Mouse (Mus musculus) monocyte, adult 2 months (primary cell): Measurements from ENCODE around the gene 4930415O20Rik.
A peak's percentile ranks its signal among the peaks of the same experiment; 100 is the strongest.

Experiments
- DNase-seq, 2 experiments: peaks; one replicate each; pipeline ENCODE4 v3.0.0; 2022; ENCODE audit warnings: low spot score in 2 of 2, low read depth in 1 of 2

Gene 4930415O20Rik

DNA sequence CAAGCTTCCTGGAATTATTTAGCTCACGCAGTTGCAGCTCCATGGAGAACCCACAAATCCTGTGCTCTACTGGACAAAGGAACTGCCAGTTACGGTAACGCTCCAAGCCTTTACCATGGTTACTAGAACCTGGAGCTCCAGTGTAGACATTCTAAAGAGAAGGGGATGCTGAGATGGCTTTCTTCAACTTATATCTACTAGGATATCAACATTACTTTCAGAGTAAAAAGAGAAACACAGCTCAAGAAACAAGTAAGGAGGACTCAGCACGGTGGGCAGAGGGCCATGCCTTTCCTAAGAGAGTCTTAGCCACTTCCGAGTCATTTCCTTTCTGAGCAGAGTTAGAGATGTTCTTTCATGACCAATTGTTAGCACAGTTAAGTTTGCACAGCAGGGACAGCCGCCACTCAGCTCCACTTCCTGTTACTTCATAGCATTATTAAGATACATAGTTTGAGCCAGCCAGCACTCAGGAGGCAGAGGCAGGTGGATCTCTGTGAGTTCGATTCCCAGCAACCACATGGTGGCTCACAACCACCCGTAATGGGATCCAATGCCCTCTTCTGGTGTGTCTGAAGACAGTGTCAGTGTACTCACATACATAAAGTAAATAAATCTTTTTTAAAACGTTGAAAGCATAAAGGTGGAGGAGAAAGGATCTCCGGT lies at the start of gene 4930415O20Rik, which contains the start of gene Ccnt1:
Gene 4930415O20Rik, plus strand, starts transcription at position 132 of the 666 bp plus-strand sequence.
Gene Ccnt1, minus strand, starts transcription at position 51 of the 666 bp plus-strand sequence.
- no peak for DNase-seq

DNA sequence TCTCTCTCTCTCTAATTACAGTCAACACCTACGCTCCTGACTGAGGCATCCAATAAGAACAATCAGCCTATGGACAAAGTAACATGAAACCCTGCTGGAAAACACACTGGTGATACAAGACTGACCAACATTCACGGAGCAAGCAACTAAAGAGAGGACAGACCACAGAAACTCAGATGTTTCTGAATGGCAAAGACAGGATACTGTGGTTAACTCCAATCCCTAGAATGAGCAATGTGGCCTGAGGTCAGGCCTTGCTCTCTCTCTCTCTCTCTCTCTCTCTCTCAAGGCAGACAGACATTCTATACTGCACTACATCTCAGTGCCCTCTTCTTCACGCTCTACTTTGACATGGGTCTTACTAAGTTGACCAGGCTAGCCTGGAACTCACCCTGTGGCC lies 49.6 kb upstream of the 4930415O20Rik start:
- no peak for DNase-seq

DNA sequence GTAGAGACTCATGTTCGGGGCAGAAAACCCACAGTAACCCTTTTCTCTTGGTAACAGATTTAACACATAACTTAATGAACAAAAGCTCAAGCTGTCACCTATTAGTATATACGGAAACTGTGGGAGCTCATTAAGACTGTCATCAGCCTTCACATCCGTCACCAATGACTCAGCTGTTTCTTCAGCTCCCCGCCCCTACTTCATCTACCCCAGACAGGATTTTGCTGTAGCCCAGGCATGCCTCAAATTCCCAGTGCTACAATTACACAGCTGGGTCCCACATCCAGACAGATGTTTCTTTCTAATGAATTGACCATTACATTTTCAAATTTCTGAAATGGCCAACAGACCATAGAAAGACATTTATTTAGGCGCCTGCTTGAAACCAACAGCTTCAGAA lies 44.7 kb upstream of the 4930415O20Rik start:
- no peak for DNase-seq

DNA sequence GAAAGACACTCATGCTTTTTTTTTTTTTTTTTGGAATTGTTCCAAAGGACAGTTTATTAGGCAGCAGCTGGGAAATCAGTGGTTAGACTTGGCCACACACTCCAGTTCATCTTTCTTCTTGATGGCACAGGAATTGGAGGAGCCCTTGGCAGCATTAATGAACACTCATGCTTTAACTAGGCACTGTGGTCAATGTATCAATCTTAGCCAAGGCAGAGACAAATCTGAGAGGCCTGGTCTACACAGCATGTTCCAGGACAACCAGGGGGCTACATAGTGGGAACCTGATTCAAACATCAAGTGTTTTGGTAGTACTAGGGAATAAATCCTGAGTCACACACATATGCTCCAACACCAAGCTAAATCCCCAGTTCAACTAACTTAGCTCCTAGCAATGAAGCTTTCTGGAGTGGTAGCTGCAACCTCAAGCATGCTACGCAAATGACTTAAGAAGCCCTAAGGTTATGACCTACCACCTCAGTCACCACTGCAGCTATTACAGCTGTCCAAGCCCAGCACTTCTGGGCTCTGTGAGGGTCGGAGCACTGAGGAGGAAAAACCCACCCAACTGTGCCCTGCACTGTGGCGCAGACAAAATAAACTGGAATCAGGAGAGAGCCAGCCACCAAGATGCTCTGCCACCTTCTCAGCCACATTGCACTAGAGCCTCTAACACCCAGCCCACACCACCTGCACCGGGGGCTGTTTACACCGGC lies 43.6 kb upstream of the 4930415O20Rik start:
- no peak for DNase-seq

DNA sequence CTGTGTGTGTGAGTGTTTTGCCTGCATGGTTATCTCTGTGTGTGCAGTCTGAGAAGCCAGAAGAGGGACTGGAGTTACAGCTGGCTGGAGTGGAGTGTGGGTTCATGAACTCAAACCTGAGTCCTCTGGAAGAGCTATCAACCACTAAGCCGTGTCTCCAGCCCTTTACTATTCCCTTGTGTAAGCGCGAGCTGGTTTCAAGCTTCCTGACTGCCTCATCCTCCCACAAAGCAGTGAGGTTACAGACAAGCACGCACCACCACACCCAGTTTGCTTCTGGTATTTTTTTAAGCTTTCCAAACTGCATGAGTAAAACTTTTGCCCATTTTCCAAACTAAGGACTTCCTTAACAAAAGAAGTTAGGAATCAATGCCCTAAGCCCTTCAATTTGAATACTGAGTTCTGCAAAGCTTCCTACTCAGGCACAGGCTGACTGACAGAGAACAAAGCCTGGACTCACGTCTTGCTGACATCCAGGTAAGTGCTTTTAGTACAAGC lies 42.7 kb upstream of the 4930415O20Rik start:
- DNase-seq, result no peak

DNA sequence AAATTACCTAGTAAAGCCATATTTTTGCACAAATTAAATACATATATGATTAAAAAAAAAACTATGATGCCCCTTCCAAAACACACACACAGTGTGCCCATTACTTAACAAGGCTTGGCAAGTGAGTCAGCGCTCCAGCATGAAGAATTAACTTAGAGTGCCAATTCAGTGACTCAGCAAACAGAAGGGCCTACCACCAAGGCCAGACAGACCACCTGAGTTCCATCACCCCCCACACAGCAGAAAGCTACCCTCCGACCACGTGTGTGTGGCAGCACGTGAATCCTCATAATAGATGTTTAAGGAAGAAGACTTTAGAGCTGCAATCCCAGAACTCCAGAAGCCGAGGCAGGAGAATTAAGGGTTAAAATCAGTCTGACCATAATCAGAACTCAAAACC lies 38.5 kb upstream of the 4930415O20Rik start:
- DNase-seq, result no peak

DNA sequence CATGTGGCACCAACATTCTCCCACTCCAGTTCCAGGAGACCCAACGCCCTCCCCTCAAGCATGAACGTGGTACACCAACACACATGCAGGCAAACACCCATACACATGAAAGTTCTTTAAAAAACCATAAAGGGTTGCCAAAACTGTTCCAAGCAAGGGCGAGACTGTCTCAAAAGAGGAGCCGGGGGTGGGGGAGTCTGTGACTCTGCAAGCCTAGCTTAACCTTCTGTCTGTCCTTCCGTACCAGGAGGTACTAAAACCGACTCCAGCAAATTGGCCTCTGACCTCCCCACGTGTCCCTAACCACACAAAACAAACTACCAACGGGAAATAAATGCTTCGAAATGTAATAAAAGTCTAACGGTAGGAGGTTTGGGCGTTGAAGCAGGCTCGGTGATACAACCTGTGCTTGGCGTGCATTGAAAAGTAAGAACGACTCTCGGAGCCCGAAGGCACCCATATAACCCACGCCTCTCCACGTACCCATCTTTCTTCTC lies 37.7 kb upstream of the 4930415O20Rik start:
- no peak for DNase-seq

DNA sequence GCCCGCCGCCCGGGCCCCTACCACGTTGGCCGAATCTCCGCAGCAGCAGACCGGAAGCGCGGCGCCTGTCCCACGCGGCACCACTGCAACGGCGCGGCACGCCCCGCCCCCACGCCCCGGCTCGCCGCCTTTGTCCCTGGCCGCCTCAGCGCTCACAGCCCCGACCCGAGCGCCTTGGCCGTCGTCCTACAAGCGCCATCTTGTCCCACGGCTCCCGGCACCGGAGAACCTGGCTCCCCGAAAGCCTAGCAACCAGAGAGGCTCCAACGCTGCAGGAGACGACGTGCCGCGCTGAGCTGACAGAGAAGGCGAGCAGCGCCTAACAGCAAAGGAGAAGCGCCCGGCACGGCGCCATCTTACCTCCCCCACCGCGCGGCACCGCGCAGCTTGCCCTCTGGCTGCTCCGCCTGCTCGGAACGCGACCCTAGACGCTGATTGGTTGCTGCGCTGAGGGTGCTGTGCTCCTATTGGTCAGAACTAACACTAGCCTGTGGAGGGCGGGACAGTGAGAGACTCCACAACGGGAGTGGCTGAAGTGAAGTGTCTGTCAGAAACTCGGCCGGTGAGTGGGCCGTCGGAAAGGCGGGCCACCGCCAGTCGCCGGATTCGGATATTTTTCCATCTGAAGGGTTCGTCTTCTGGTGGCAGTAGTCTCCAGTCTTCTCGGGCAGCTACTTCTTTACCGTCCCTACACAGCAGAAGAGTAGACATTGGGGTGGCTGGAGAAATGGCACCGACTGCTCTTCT lies 36.8 kb upstream of the 4930415O20Rik start, which contains the start of gene Kansl2:
Gene Kansl2, minus strand, starts transcription at position 384 of the 747 bp plus-strand sequence.
- peak; percentile 94 to 96 for DNase-seq

DNA sequence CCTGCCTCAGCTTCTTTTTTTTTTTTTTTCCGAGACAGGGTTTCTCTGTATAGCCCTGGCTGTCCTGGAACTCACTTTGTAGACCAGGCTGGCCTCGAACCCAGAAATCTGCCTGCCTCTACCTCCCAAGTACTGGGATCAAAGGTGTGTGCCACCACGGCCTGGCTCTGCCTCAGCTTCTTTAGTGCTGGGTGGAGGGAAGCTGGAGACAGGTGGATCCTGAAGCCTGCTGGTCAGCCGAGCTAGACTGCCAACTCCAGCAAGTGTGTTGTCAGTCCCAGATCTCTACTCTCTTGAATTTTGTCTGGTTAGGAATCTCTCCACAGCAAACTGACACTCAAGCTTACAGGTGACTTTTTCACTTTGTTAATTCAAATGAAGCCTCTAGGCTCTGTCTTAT lies 34.9 kb upstream of the 4930415O20Rik start:
- no peak for DNase-seq

DNA sequence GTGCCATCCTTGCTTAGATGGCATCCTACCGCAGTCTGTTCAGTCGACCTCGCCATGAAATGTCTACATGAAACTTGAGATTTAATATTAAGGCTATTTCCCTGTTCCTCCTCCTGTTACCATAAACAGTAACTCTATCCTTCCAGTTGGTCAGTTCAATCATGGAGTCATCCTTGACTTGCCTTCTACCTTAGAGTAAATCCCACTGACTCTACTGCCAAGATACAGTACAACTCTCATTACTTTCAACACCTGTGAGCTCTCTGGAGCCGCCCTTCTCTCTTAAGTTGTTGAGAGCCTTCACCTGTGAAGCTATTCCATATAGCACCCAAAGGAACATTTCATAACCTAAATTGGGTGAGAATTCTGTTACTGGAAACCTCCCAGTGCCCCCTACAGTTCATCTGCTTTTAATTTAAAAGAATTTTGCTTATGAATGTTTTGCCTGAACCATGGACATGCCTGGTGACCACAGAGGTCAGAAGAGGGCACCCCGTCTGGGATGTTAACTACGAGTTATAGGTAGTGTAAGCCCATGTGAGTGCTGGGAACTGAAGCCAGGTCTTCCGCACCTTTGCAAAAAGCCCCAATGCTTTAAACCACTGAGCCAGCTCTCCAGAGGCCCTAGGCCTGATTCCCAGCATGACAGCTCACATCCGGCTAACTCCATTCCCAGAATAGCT lies 33.8 kb upstream of the 4930415O20Rik start:
- no peak for DNase-seq

DNA sequence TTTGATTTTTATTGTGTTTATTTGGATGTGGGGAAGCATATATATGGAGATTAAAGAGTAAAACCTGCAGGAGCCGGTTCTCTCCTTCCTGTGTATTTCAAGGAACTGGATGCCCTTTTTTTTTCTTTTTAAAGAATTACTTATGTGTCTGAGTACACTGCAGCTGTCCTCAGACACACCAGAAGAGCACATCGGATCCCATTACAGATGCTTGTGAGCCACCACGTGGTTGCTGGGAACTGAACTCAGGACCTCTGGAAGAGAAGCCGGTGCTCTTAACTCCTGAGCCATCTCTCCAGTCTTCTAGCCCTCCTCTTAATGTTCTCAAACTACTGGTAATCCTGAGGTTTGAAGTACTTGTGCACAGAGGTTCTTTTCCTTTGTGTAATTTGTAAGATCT lies 32.9 kb upstream of the 4930415O20Rik start:
- no peak for DNase-seq

DNA sequence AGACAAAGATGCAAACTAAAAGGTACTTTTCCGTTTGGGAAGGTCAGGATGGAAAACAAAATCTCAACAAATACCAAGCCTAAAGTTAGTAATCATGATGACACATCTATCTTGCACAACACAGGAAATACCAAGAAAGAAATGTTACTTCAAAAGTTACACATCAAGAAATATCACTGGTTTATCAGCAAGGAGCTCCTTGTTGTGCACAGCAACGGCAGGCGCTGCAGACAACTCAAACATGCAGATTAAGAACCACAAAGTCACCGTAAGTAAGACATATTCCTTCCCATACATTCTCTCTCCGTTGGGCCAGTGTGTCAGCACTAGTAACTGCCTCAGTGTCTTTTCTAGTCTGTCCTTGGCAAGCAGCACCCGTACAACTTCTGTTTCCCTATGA lies 29.7 kb upstream of the 4930415O20Rik start:
- DNase-seq, result no peak

DNA sequence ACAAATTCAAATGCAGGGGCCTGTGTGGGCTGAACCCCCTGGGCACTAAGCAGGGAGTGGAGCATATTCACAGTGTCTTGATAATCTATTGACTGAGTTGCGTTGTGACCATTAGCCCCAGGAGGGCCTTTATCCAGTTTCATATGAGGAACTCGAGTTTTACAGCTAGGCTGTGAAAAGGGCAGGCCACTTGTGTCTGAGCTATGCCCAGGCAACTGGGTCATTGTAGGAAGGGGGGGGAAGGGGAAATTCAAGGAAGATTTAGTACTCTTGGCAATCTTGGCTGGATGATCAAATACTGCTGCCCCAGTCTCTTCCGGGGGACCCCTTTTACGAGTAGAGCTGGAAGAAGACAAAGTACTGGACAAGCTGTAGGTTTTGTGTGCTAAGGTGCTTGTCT lies 27.5 kb upstream of the 4930415O20Rik start:
- no peak for DNase-seq

DNA sequence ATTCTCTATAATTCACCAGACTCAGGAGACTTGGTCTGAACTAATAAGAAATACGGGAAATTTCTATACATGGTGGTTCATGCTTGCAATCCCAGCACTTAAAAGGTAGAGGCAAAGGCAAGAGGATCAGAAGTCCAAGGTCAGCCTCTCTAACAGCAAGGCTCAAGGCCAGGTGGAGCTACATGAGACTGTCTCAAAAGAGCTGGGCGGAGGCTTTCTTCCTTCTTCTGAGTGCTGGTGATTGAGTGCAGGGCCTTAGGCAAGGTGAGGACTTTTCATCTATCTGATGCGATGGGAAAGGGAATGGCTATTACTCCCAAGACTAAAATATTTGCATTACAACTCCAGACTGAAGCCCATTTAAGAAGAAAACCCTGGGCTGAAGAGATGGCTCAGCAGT lies 25.7 kb upstream of the 4930415O20Rik start:
- no peak for DNase-seq

DNA sequence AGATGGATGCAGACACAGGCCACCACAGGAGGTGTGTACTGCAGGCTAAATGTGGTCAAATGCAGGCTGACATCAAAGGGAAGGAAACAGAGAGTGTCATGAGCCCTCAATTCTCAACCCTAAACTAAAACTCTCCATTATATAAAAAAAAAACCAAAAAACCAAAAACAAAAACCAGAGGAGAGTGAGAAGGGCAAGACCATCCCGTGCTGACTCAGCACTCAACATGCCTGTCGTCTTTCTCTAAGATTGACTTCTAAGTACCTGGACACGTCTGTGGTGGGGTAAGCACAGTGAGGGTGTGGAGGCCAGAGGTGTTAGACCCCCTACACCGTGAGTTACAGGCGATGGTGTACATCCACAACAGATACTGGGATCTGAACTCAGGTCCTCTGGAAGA lies 24.0 kb upstream of the 4930415O20Rik start:
- no peak for DNase-seq

DNA sequence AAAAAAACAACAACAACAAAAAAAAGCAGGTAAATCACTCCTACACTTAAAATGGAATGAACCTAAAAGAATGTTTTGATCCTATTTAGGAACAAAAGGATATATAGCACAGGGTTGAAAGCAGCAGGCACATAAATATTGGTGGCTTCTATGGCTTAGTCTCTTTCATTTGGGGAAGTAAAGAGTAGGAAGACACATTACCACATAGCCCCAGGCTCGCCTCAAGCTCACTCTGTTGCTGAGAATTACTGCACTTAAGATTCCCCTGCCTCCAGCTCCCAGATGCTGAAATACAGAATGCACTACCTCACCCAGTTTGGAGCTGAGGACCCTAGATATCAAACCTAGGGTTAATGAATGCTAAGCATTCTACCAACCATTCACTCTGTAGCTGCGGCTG lies 18.0 kb upstream of the 4930415O20Rik start:
- DNase-seq, result no peak

DNA sequence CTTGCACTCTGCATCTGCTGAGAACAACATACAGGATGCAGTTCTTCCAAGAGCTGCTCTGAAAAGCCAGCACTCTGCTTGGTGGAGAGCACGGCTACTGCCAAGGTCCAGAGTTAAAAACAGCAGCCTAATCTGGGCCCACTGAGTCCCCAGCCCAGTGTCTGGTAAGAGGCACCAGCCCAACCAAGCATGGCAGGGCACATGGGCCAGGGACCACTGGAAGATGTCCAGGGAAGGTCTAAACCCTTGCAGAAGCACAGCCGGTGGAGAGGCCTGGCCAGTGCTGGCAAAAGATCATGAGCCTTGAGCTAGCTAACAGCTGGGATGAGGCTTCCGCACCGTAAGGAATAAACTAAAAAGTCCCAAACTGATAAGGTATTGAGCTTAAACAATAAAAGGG lies 14.9 kb upstream of the 4930415O20Rik start:
- no peak for DNase-seq

DNA sequence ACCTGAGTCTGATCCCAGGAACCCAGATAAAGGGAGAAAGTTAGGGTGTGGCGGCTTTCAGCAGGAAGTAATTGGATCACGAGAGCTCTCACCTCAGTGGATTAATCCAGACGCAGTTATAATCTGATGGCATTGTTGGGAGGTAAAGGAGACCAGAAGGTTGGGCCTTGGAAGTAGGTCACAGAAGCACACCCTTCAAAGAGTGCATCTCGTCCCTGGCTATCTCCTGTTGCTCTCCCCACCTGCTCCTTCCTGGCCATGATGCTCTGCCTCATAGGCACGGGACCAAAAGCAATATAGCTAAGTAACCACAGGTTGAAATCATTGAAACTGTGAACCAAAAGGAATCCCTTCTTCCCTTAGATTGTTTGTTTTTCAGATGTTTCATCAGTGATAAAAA lies 13.6 kb upstream of the 4930415O20Rik start:
- DNase-seq, result no peak

DNA sequence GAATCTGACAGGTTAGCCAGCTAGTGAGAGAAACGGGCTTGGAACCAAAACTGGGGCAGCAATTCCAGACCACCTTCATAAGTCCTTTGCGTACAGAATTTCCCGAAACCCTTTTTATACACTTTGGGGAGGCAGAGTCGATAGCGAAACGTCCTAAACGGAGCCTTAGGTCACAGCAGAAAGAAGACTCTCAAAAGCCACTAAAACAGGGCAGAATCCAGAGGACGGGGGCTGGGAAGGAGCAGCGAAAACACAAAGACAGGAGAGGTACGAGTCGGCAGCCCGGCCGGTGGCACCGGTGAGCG lies 3.9 kb upstream of the 4930415O20Rik start:
- no peak for DNase-seq

DNA sequence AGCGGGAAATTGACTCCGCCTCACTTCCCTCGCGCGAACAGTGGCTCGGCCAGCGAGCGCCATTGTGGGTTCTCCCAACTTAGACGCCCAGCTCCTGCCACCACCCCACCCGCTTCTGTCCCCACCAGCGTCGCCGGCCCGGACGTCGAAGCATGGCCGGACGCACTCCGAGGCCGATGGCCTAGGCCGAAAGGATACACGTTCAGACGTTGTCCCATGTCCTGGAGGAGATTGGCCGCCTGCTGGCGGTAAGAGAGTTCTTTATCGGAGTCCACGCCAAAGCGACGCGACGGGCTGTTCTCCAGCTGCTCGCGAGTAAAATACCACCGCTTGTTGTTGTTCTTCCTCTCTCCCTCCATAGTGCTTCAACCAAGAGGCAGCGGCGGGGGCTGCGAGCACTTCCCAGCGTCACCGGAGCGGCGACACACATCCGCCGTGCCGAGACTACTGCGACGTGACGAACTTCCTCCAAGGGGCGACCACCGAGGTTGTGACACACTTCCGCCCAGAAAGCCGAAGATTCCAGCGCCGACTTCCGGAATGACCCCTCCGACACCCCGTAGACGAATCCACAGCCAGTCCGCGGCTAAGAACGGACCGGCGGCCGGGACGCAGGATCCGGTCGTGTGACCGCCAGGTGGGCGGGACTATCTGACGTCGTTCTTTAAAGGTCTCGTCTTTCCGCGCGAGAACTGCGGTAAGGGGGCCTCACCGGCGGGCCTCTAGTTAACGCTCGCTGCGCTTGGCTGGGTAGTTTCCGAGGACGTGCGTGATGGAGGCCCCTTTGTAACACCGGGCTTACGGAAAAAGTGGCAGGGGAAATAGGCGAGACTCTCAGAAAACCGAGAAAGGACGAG lies 3.3 kb upstream of the 4930415O20Rik start:
- peak; percentile 100 for DNase-seq
